Mouse (Mus musculus): Measurements from ENCODE around the gene Fxyd7. TPM values are rescaled to one million over a fixed set of nuclear protein-coding genes. Genes with fewer than 3 reads are reported as not detected.
A peak's percentile ranks its signal among the peaks of the same experiment; 100 is the strongest.

The Fxyd7 gene
- polyA plus RNA-seq (2014; fragmentation: Nextera tagmentation; extraction: Ambion mirVana): 8.7 and 11.2 TPM in 2 replicates

DNA sequence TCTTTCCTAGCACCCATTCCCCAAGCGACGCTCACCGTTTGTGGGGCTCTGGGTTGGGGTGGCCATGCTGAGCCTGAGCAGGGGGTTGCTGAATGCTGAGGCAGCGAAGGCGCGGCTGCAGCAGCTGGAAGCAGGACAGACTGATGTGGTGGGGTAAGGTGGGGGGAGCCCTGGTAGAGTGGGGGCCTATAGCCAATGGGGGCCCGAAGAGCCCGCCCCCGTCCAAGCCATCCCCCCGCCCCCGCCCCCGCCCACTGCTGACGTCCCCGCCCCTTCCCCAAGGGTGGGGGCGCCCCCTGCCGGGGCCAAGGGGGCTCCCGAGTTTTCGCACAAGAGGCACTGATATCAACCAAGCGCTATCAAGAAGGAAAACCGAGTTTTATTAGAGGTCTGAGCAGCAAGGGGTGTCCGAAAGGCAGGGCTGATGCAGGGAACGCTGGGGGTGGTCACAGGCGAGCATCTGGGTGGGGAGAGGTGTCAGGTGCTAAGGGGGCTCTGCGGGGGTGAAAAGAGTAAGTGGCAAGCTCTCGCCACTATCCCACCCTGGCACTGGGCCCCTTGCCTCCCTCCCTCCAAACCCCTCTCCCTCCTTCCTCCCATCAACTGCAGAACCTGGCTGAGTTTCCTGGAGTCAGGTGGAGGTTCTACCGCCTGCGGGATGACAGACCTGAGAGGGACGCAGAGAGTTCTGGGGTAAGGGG lies at the start of gene Fxyd7:
TSS of gene Fxyd7 (minus strand) at position 147 of the 701 bp plus-strand sequence.
- no peaks in the 10 kb centered on the region for H3K9me3 ChIP-seq (replicated peaks; ENCODE audit: control insufficient read depth, low read length)
- H3K4me2 ChIP-seq (ENCODE audit: low read depth, low read length): peak within 1 kb of the TSS; percentile 32
- H3K27me3 ChIP-seq (ENCODE audit: control insufficient read depth, insufficient read depth, low read length): peaks cover 47% of the 10 kb centered on the region
- no peak within 1 kb of the TSS for H3K27ac ChIP-seq (replicated peaks; ENCODE audit: low read depth, low read length)
- peak within 1 kb of the TSS; percentile 18 for H3K4me3 ChIP-seq (ENCODE audit: low read depth, low read length)
- 3% methylated on average over 28 of the region's 28 CpGs for whole genome bisulfite sequencing
- no peak within 1 kb of the TSS; the same call in 1 of the 2 replicates for H3K9ac ChIP-seq (replicated peaks; ENCODE audit: low read length)
- DNase-seq (ENCODE audit: low spot score): no peak
- peaks cover 17% of the 10 kb centered on the region for H3K4me1 ChIP-seq (ENCODE audit: control insufficient read depth, insufficient read depth, low read length)
- no peaks in the 10 kb centered on the region for H3K36me3 ChIP-seq (replicated peaks; ENCODE audit: control insufficient read depth, insufficient read depth, low read depth, low read length)
- no peak for ATAC-seq (replicated peaks; ENCODE audit: insufficient number of reproducible peaks, low FRiP score, low TSS enrichment, low read depth)

DNA sequence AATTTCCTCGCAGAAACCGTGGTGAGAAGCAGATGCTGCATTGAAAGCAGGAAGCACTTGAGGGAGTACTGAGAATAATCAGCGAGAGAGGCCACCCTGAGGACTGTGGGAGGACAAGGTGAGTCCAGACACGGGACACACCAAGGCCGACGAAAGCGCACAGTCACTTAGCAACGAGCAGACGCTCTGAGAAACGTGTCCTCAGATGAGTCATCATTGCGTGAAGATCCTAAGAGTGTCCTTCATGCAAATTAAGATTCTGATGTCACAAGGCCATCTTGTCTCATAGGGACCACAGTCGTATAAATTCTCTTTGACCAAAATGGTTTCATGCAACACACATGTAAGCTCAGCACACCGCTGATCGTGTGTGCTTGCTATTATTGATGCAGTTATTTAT lies 49.5 kb upstream of the Fxyd7 start:
- Histone ChIP-seq H3K4me3 (ENCODE audit: low read depth, low read length) (no peak overlapping the region), H3K36me3 (replicated peaks; ENCODE audit: control insufficient read depth, insufficient read depth, low read depth, low read length) (no peaks in the 10 kb centered on the region), H3K4me1 (ENCODE audit: control insufficient read depth, insufficient read depth, low read length) (no peaks in the 10 kb centered on the region), H3K4me2 (ENCODE audit: low read depth, low read length) (no peak overlapping the region), H3K9me3 (replicated peaks; ENCODE audit: control insufficient read depth, low read length) (no peaks in the 10 kb centered on the region), H3K9ac (replicated peaks; ENCODE audit: low read length) (no peak overlapping the region), H3K27ac (replicated peaks; ENCODE audit: low read depth, low read length) (no peak overlapping the region), H3K27me3 (ENCODE audit: control insufficient read depth, insufficient read depth, low read length) (no peaks in the 10 kb centered on the region)
- WGBS: 82% methylated on average over 14 of the region's 14 CpGs
- ATAC-seq (replicated peaks; ENCODE audit: insufficient number of reproducible peaks, low FRiP score, low TSS enrichment, low read depth) (no peak), DNase-seq (ENCODE audit: low spot score) (no peak)

DNA sequence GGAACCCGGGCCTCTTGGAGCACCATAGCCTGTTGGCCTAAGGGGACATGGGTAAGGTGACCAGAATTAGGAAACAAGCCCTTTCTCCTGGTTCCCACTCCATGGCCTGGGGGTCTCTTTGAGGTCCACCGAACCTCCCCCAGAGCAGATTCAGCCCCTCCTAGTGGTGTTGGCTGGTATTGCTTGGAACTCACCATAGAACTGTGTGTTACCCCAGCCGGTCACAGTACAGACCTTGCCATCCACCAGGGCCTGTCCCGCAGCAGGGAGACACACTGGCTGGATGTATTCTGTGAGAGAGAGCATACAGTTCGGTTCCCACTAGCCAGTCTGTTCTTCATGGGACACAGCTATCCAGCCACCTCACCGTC lies 48.3 kb upstream of the Fxyd7 start:
- Histone ChIP-seq H3K4me2 (ENCODE audit: low read depth, low read length) (no peak overlapping the region), H3K9me3 (replicated peaks; ENCODE audit: control insufficient read depth, low read length) (no peaks in the 10 kb centered on the region), H3K27me3 (ENCODE audit: control insufficient read depth, insufficient read depth, low read length) (no peaks in the 10 kb centered on the region), H3K9ac (replicated peaks; ENCODE audit: low read length) (no peak overlapping the region), H3K36me3 (replicated peaks; ENCODE audit: control insufficient read depth, insufficient read depth, low read depth, low read length) (no peaks in the 10 kb centered on the region), H3K4me1 (ENCODE audit: control insufficient read depth, insufficient read depth, low read length) (no peaks in the 10 kb centered on the region), H3K27ac (replicated peaks; ENCODE audit: low read depth, low read length) (no peak overlapping the region), H3K4me3 (ENCODE audit: low read depth, low read length) (no peak overlapping the region)
- WGBS: 82% methylated on average over 6 of the region's 6 CpGs
- ATAC-seq (replicated peaks; ENCODE audit: insufficient number of reproducible peaks, low FRiP score, low TSS enrichment, low read depth) (no peak), DNase-seq (ENCODE audit: low spot score) (no peak)

DNA sequence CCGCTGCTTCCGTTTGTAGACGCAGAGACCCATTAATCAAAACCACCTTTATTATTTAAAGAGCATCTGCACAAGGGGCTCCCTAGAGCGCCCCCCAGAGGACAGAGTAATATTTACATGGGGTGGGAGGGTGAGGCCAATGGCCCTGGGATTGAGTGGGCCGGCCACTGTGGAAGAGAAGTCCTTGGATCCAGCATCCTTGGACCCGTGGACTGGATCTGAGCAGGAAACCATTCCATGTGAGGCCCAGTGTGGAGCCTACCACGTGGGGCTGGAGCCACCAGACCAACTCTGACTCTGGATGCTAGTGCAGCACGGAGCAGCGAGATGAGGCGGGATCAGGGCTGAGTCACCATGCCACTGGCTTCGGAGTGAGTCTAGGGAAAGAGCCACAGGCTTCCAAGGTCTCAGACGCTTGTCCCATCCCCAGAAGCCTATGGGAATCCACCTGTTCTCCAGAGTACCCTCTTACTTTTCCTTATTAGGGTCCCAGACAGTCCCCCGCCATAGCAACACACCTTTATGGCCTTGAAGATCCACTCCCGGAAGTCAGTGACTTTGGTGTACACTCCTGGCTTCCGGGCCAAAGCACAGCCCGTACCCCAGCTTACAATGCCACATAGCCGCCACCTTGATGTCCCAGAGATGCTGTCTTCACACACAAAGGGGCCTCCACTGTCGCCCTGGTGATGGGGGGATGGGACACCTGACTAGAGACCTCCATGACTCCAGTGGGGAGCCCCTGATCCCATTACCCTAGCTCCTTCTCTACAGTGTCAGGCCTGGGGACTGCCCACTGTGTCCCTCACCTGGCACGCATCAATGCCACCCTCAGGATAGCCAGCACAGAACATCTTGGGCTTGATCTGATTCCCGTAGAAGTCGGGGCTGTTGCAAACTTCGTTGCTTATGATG lies 47.7 kb upstream of the Fxyd7 start:
- no peak overlapping the region for H3K9ac ChIP-seq (replicated peaks; ENCODE audit: low read length)
- DNase-seq (ENCODE audit: low spot score) (no peak), ATAC-seq (replicated peaks; ENCODE audit: insufficient number of reproducible peaks, low FRiP score, low TSS enrichment, low read depth) (no peak)
- no peak overlapping the region for H3K27ac ChIP-seq (replicated peaks; ENCODE audit: low read depth, low read length)
- H3K36me3 ChIP-seq (replicated peaks; ENCODE audit: control insufficient read depth, insufficient read depth, low read depth, low read length): no peaks in the 10 kb centered on the region
- no peaks in the 10 kb centered on the region for H3K4me1 ChIP-seq (ENCODE audit: control insufficient read depth, insufficient read depth, low read length)
- 80% methylated on average over 22 of the region's 22 CpGs for WGBS
- no peaks in the 10 kb centered on the region for H3K27me3 ChIP-seq (ENCODE audit: control insufficient read depth, insufficient read depth, low read length)
- H3K4me2 ChIP-seq (ENCODE audit: low read depth, low read length): no peak overlapping the region
- H3K4me3 ChIP-seq (ENCODE audit: low read depth, low read length): no peak overlapping the region
- no peaks in the 10 kb centered on the region for H3K9me3 ChIP-seq (replicated peaks; ENCODE audit: control insufficient read depth, low read length)

DNA sequence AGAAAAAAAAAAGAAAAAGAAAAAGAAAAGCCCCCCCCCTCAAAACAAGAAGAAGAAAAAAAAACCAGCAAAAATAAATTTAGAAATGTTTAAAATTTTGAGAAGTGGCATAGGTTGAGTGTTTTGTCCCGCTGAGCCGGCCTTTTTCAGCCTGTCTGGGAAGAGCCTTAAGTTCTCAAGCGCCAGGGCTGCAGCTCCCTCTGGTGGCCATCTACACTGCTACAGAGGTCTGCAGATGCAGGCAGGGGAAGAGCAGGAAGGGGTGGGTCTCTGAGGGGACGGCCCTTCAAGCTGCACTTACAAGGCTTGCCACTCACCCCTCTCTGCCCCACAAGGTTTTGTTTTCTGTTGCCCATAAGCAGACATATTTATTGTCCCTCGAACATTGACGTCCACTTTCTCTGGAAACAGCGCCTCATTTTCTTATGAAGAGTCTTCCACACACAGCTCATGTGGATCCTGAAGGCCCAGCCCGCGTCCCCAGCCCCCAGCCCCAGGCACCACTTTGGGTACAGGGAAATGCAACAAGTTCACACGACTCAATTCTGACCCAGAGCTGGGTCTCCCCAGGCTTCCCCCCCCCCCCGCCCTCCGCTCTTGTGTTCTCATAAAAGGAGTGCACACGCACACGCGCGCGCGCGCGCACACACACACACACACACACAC lies 46.4 kb upstream of the Fxyd7 start:
- ATAC-seq (replicated peaks; ENCODE audit: insufficient number of reproducible peaks, low FRiP score, low TSS enrichment, low read depth) (peak; percentile 88), DNase-seq (ENCODE audit: low spot score) (peak; percentile 96)
- H3K4me3 ChIP-seq (ENCODE audit: low read depth, low read length): peak overlapping the region; percentile 1; the same call in 1 of the 2 replicates
- no peaks in the 10 kb centered on the region for H3K9me3 ChIP-seq (replicated peaks; ENCODE audit: control insufficient read depth, low read length)
- WGBS: 36% methylated on average over 19 of the region's 20 CpGs
- no peaks in the 10 kb centered on the region for H3K27me3 ChIP-seq (ENCODE audit: control insufficient read depth, insufficient read depth, low read length)
- peak overlapping the region; percentile 25 for H3K9ac ChIP-seq (replicated peaks; ENCODE audit: low read length)
- H3K27ac ChIP-seq (replicated peaks; ENCODE audit: low read depth, low read length): no peak overlapping the region
- H3K4me1 ChIP-seq (ENCODE audit: control insufficient read depth, insufficient read depth, low read length): no peaks in the 10 kb centered on the region
- peak overlapping the region; percentile 21 for H3K4me2 ChIP-seq (ENCODE audit: low read depth, low read length)
- no peaks in the 10 kb centered on the region for H3K36me3 ChIP-seq (replicated peaks; ENCODE audit: control insufficient read depth, insufficient read depth, low read depth, low read length)

DNA sequence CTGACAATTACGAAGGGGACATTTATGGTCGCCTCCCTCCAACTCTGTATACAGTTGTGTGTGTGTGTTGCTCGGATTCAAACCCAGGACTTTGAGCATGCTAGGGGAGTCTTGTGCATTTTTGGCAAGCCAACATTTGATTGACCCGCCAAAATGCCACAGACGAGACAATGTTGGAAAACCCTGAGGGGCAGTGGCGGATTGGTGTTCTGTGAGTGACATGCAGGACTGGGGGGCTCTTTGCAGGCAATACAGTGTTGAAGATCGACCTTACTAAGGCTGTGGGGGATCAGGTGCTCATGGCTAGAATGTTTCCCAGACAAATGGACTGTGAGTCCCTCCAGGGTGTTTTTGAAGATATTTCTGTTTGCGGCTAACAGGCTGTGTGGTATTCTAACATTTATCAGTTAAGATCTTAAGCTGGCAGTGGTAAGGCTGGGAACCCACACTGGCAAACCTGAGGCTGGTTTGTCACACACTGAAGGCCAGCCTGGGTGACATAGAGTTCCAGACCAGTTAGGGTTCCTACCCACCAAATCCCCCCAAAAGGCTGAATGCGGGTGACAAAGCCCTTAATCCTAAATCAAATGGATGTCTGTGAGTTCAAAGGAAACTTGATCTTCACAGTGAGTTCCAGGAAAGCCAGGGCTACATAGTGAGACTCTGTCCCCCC lies 45.8 kb upstream of the Fxyd7 start:
- Histone ChIP-seq H3K4me2 (ENCODE audit: low read depth, low read length) (no peak overlapping the region), H3K27ac (replicated peaks; ENCODE audit: low read depth, low read length) (no peak overlapping the region), H3K4me3 (ENCODE audit: low read depth, low read length) (no peak overlapping the region), H3K4me1 (ENCODE audit: control insufficient read depth, insufficient read depth, low read length) (no peaks in the 10 kb centered on the region), H3K27me3 (ENCODE audit: control insufficient read depth, insufficient read depth, low read length) (no peaks in the 10 kb centered on the region), H3K36me3 (replicated peaks; ENCODE audit: control insufficient read depth, insufficient read depth, low read depth, low read length) (no peaks in the 10 kb centered on the region), H3K9me3 (replicated peaks; ENCODE audit: control insufficient read depth, low read length) (no peaks in the 10 kb centered on the region), H3K9ac (replicated peaks; ENCODE audit: low read length) (no peak overlapping the region)
- DNase-seq (ENCODE audit: low spot score): peak; percentile 32
- 72% methylated on average over 9 of the region's 9 CpGs for WGBS
- ATAC-seq (replicated peaks; ENCODE audit: insufficient number of reproducible peaks, low FRiP score, low TSS enrichment, low read depth): no peak

DNA sequence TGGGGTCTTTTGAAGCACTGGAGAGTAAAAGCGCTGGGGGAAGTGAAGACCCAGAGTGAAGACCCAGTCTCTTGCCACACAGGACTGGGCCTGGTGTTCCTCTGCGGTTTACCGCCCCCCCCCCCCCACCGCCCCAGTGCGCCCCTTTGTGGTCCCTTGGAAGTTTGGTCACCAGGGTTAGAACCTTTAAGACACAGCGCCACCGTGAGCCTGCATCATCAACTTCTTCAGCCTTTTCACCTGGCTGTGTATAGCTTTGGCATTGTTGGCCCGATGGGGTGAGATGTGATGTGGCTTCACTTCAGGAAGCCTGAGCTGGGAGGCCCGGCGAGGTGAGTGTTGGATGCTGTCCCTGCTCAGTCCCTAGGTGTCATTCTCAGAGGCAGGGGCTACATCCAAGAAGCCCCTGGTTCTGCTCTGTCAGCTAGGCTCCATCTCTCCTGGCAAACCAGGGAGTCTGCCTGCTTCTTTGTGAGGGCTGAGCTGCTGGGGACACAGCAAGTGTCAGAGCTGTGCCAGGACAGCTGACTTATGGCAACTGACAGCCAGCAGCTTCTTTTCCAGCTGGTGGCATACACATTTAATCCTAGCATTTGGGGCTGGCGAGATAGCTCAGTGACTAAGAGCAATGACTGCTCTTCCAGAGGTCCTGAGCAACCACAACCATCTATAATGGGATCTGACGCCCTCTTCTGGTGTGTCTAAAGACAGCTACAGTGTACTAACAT lies 43.7 kb upstream of the Fxyd7 start:
- no peak overlapping the region for H3K4me2 ChIP-seq (ENCODE audit: low read depth, low read length)
- no peak overlapping the region for H3K27ac ChIP-seq (replicated peaks; ENCODE audit: low read depth, low read length)
- DNase-seq (ENCODE audit: low spot score) (no peak), ATAC-seq (replicated peaks; ENCODE audit: insufficient number of reproducible peaks, low FRiP score, low TSS enrichment, low read depth) (no peak)
- no peaks in the 10 kb centered on the region for H3K9me3 ChIP-seq (replicated peaks; ENCODE audit: control insufficient read depth, low read length)
- no peak overlapping the region for H3K4me3 ChIP-seq (ENCODE audit: low read depth, low read length)
- H3K36me3 ChIP-seq (replicated peaks; ENCODE audit: control insufficient read depth, insufficient read depth, low read depth, low read length): no peaks in the 10 kb centered on the region
- no peak overlapping the region for H3K9ac ChIP-seq (replicated peaks; ENCODE audit: low read length)
- WGBS: 26% methylated on average over 12 of the region's 12 CpGs
- no peaks in the 10 kb centered on the region for H3K27me3 ChIP-seq (ENCODE audit: control insufficient read depth, insufficient read depth, low read length)
- H3K4me1 ChIP-seq (ENCODE audit: control insufficient read depth, insufficient read depth, low read length): no peaks in the 10 kb centered on the region
